Mouse (Mus musculus) heart, postnatal 0 days (tissue): ENCODE data around the gene Lgals7.

Source experiments
- CTCF ChIP-seq: IDR thresholded peaks from 2 replicates; pipeline ENCODE4 v1.5.1; 2016; ENCODE audit warnings: antibody characterized with exemption, control low read depth, low read depth
- EP300 ChIP-seq: IDR thresholded peaks from 2 replicates; pipeline ENCODE4 v1.6.1; 2016; ENCODE audit warnings: antibody characterized with exemption, low read depth

DNA sequence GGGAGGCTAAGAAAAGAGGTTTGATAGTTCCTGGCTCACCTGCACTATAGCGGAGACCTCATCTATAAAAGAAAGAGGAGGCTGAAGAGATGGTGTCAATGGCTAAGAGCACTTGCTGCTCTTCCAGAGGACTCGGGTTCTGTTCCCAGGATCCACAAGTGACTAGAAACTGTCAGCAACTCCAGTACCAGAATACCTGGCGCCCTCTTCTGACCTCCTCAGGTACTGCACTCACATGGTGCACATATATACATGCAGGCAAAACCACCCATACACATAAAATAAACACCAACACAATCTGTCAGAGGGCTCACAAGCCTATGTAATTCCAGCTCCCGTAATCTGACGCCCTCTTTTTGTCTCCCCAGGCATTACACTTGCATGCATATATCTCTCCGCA, 2.8 kb upstream of the Lgals7 start:
- no peak for TF ChIP-seq CTCF
- TF ChIP-seq EP300, result no peak
